Mouse (Mus musculus): ENCODE measurements around the gene Epb41l5. TPM values are rescaled to one million over a fixed set of nuclear protein-coding genes. Genes with fewer than 3 reads are reported as not detected.

The Epb41l5 gene
- polyA plus RNA-seq, 1 experiment: 13.1 TPM

- DNase-seq (ENCODE audit: low spot score): no peak
These were observed 146.9 kb downstream of the Epb41l5 start for GRCm38 (mm10) chr1:119501881-119502280.

GRCm38 (mm10) chr1:119499456-119499855 lies 149.3 kb downstream of the Epb41l5 start:
- no peak for DNase-seq (ENCODE audit: low spot score)

- no peak for DNase-seq (ENCODE audit: low spot score)
These were observed 150.1 kb downstream of the Epb41l5 start for GRCm38 (mm10) chr1:119498536-119499231.

- DNase-seq (ENCODE audit: low spot score): no peak
These were observed 151.3 kb downstream of the Epb41l5 start for GRCm38 (mm10) chr1:119497346-119498004.

- DNase-seq (ENCODE audit: low spot score): no peak
These were observed 153.4 kb downstream of the Epb41l5 start for GRCm38 (mm10) chr1:119495396-119495775.

Other genes with a start within 250 kb of the Epb41l5 start
- 4.3 and 5.1 TPM in 2 replicates for gene Inhbb, start 226.8 kb downstream of the Epb41l5 start, polyA plus RNA-seq (2012; rRNA removed)
- 53.3 and 59.1 TPM in 2 replicates for gene Ralb, start 144.2 kb downstream of the Epb41l5 start, polyA plus RNA-seq (2012; rRNA removed)
- gene Tmem185b, start 122.8 kb downstream of the Epb41l5 start, polyA plus RNA-seq (2012; rRNA removed): 16.6 and 21.7 TPM in 2 replicates
- 3.2 and 3.8 TPM in 2 replicates for gene Ptpn4, start 188.6 kb upstream of the Epb41l5 start, polyA plus RNA-seq (2012; rRNA removed)

Measured in urinary bladder, adult 2 months (tissue).